8 mouse cellular contexts compared by ENCODE assay signal in genomic region chr10:68282466-68283391, GRCm38 (mm10). TPM values are rescaled to one million over a fixed set of nuclear protein-coding genes. Genes with fewer than 3 reads are reported as not detected.
A peak's percentile ranks its signal among the peaks of the same experiment; 100 is the strongest.
DNase-seq lines count a peak whose midpoint lies in the region; ATAC-seq and TF ChIP-seq lines count a peak whose summit lies in the region.

No protein-coding gene starts in this region.

- peak overlapping the region; percentile 90 for H3K4me2 ChIP-seq in heart, embryonic 15.5 days
- H3K4me2 ChIP-seq in liver, embryonic 15.5 days, result peak overlapping the region; percentile 68
- H3K4me2 ChIP-seq in stomach, postnatal 0 days (replicated peaks; ENCODE audit: low read depth), result peak overlapping the region; percentile 90

- peak; percentile 82 for DNase-seq in c-Kit-positive CD71-negative TER-119-negative erythroid progenitor cells, embryonic 14.5 days (ENCODE audit: low read depth)
- DNase-seq in forebrain, embryonic 10.5 days (ENCODE audit: extremely low spot score, low spot score), result peak; percentile 78
- DNase-seq in kidney, postnatal 10 days, result peak; percentile 89
- DNase-seq in neural tube, embryonic 10.5 days (ENCODE audit: extremely low spot score, low spot score), result peak; percentile 78
- DNase-seq in stomach, postnatal 0 days (ENCODE audit: low spot score), result peak; percentile 83

- peaks cover 39% of the 10 kb centered on the region for H3K4me1 ChIP-seq in E14TG2a.4 (replicated peaks; ENCODE audit: low read depth, low read length)
- H3K4me1 ChIP-seq in forebrain, embryonic 10.5 days, result peaks cover 36% of the 10 kb centered on the region
- H3K4me1 ChIP-seq in heart, embryonic 15.5 days (replicated peaks), result peaks cover 11% of the 10 kb centered on the region
- peaks cover 7% of the 10 kb centered on the region; the same call in 1 of the 2 replicates for H3K4me1 ChIP-seq in liver, embryonic 15.5 days (replicated peaks)
- no peaks in the 10 kb centered on the region for H3K4me1 ChIP-seq in stomach, postnatal 0 days (replicated peaks; ENCODE audit: control insufficient read depth, insufficient read depth)

- no peaks in the 10 kb centered on the region for H3K9me3 ChIP-seq in E14TG2a.4 (ENCODE audit: low read length)
- no peaks in the 10 kb centered on the region for H3K9me3 ChIP-seq in forebrain, embryonic 10.5 days
- H3K9me3 ChIP-seq in heart, embryonic 15.5 days (replicated peaks), result no peaks in the 10 kb centered on the region
- H3K9me3 ChIP-seq in liver, embryonic 15.5 days (replicated peaks), result no peaks in the 10 kb centered on the region
- no peaks in the 10 kb centered on the region for H3K9me3 ChIP-seq in stomach, postnatal 0 days (ENCODE audit: control insufficient read depth, low read length)

- H3K4me3 ChIP-seq in E14TG2a.4 (replicated peaks; ENCODE audit: low read length), result peak overlapping the region; percentile 72
- H3K4me3 ChIP-seq in forebrain, embryonic 10.5 days, result peak overlapping the region; percentile 54
- H3K4me3 ChIP-seq in heart, embryonic 15.5 days, result peak overlapping the region; percentile 54
- peak overlapping the region; percentile 42 for H3K4me3 ChIP-seq in liver, embryonic 15.5 days (replicated peaks)
- H3K4me3 ChIP-seq in stomach, postnatal 0 days (ENCODE audit: low read depth, low read length), result peak overlapping the region; percentile 47

- no peaks in the 10 kb centered on the region for H3K36me3 ChIP-seq in E14TG2a.4 (ENCODE audit: insufficient read depth, low read length)
- H3K36me3 ChIP-seq in forebrain, embryonic 10.5 days (replicated peaks), result no peaks in the 10 kb centered on the region
- no peaks in the 10 kb centered on the region for H3K36me3 ChIP-seq in heart, embryonic 15.5 days
- H3K36me3 ChIP-seq in liver, embryonic 15.5 days (replicated peaks), result no peaks in the 10 kb centered on the region
- H3K36me3 ChIP-seq in stomach, postnatal 0 days (ENCODE audit: control insufficient read depth, insufficient read depth, low read length), result no peaks in the 10 kb centered on the region

- H3K9ac ChIP-seq in heart, embryonic 15.5 days, result peak overlapping the region; percentile 62
- H3K9ac ChIP-seq in liver, embryonic 15.5 days, result peak overlapping the region; percentile 35; the same call in 1 of the 2 replicates
- peak overlapping the region; percentile 52 for H3K9ac ChIP-seq in stomach, postnatal 0 days (ENCODE audit: low read length)

- under 1% methylated on average over 27 of the region's 27 CpGs for WGBS in forebrain, embryonic 10.5 days
- 2% methylated on average over 27 of the region's 27 CpGs for WGBS in heart, embryonic 15.5 days
- WGBS in liver, embryonic 15.5 days (ENCODE audit: insufficient replicate concordance), result under 1% methylated on average over 27 of the region's 27 CpGs
- WGBS in stomach, postnatal 0 days, result 2% methylated on average over 27 of the region's 27 CpGs

- H3K27me3 ChIP-seq in E14TG2a.4 (ENCODE audit: insufficient read depth, low read length), result peaks cover 23% of the 10 kb centered on the region
- peaks cover 20% of the 10 kb centered on the region for H3K27me3 ChIP-seq in forebrain, embryonic 10.5 days (ENCODE audit: poor library complexity, severe bottlenecking)
- H3K27me3 ChIP-seq in heart, embryonic 15.5 days, result no peaks in the 10 kb centered on the region
- H3K27me3 ChIP-seq in liver, embryonic 15.5 days, result peaks cover 45% of the 10 kb centered on the region
- no peaks in the 10 kb centered on the region for H3K27me3 ChIP-seq in stomach, postnatal 0 days (ENCODE audit: control insufficient read depth, insufficient read depth, low read length)

- peak; percentile 91 for ATAC-seq in heart, embryonic 15.5 days (replicated peaks; ENCODE audit: insufficient number of reproducible peaks, insufficient read depth, low FRiP score, low read depth)
- peak; percentile 83 for ATAC-seq in liver, embryonic 15.5 days (ENCODE audit: insufficient read depth)
- ATAC-seq in stomach, postnatal 0 days (ENCODE audit: low FRiP score, low TSS enrichment), result peak; percentile 95

- no peak for TF ChIP-seq EP300 in stomach, postnatal 0 days (optimal IDR thresholded peaks at IDR 0.05)

- peak overlapping the region; percentile 79 for H3K27ac ChIP-seq in forebrain, embryonic 10.5 days
- H3K27ac ChIP-seq in heart, embryonic 15.5 days, result peak overlapping the region; percentile 83
- peak overlapping the region; percentile 66 for H3K27ac ChIP-seq in liver, embryonic 15.5 days (replicated peaks)
- peak overlapping the region; percentile 75 for H3K27ac ChIP-seq in stomach, postnatal 0 days (replicated peaks)

- peak; percentile 59 for TF ChIP-seq CTCF in E14TG2a.4 (conservative IDR thresholded peaks at IDR 0.05; ENCODE audit: low read length)
- TF ChIP-seq CTCF in stomach, postnatal 0 days (IDR thresholded peaks at IDR 0.05; ENCODE audit: low read depth), result peak; percentile 90

RNA-seq across cellular contexts. Expression of gene Arid5b, which starts 4.2 kb away (rescaled TPM):
- 9.4 and 10.5 TPM in 2 replicates for polyA plus RNA-seq in forebrain, embryonic 10.5 days (2016; fragmentation: Nextera tagmentation; extraction: Ambion mirVana)
- polyA plus RNA-seq in heart, embryonic 15.5 days (2015; fragmentation: Nextera tagmentation; extraction: Ambion mirVana), result 21.5 and 22.7 TPM in 2 replicates
- polyA plus RNA-seq in liver, embryonic 15.5 days (2015; fragmentation: Nextera tagmentation; extraction: Ambion mirVana), result 5.8 and 7.3 TPM in 2 replicates
- polyA plus RNA-seq in stomach, postnatal 0 days (2015; fragmentation: Nextera tagmentation; extraction: Ambion mirVana), result 17.9 and 18.3 TPM in 2 replicates

Comparison
In these comparisons a context has a peak if more than half of its experiments do, and no peak if none do; other contexts are left out.
1. Peak in every context shown above with its lines: DNase-seq, ATAC-seq, H3K4me3 ChIP-seq and H3K27ac ChIP-seq.